Mouse (Mus musculus) Muller cell, postnatal 12 days (primary cell): ENCODE data around the gene Cyba.

ENCODE experiments used
- DNase-seq: peaks from one replicate; pipeline ENCODE4 v3.0.0-alpha.2; 2015; ENCODE audit errors: inconsistent ontology term

The Cyba gene

GRCm38 (mm10) chr8:122451161-122451703, 18.5 kb upstream of the Cyba start:
- DNase-seq, result no peak

- DNase-seq, result peak; percentile 22
Observed at GRCm38 (mm10) chr8:122445203-122445602, 12.5 kb upstream of the Cyba start.

GRCm38 (mm10) chr8:122444058-122444748, 11.5 kb upstream of the Cyba start:
- peak; percentile 93 for DNase-seq

GRCm38 (mm10) chr8:122443262-122444006, 10.7 kb upstream of the Cyba start, which contains the start of gene Mvd:
TSS of gene Mvd (minus strand) at chr8:122443422.
- peak; percentile 99 for DNase-seq

GRCm38 (mm10) chr8:122442781-122443180, 10.1 kb upstream of the Cyba start:
- DNase-seq, result no peak

- no peak for DNase-seq
Observed at GRCm38 (mm10) chr8:122442356-122442755, 9.6 kb upstream of the Cyba start.

GRCm38 (mm10) chr8:122441326-122441725, 8.6 kb upstream of the Cyba start:
- DNase-seq, result no peak

- no peak for DNase-seq
Observed at GRCm38 (mm10) chr8:122439336-122439735, 6.6 kb upstream of the Cyba start.

GRCm38 (mm10) chr8:122437708-122438331, 5.1 kb upstream of the Cyba start:
- DNase-seq, result no peak

- no peak for DNase-seq
Observed at GRCm38 (mm10) chr8:122436586-122437125, 3.9 kb upstream of the Cyba start.

- no peak for DNase-seq
Observed at GRCm38 (mm10) chr8:122436146-122436545, 3.4 kb upstream of the Cyba start.

GRCm38 (mm10) chr8:122435375-122435774, 2.6 kb upstream of the Cyba start:
- DNase-seq, result no peak

- DNase-seq, result no peak
Observed at GRCm38 (mm10) chr8:122433269-122433905, 657 bp upstream of the Cyba start.

- peak; percentile 33 for DNase-seq
Observed at GRCm38 (mm10) chr8:122431694-122432442, 862 bp downstream of the Cyba start.

- no peak for DNase-seq
Observed at GRCm38 (mm10) chr8:122430646-122431045, 2.1 kb downstream of the Cyba start.

GRCm38 (mm10) chr8:122430058-122430636, 2.6 kb downstream of the Cyba start:
- no peak for DNase-seq

GRCm38 (mm10) chr8:122428163-122428562, 4.6 kb downstream of the Cyba start:
- DNase-seq, result no peak

- DNase-seq, result no peak
Observed at GRCm38 (mm10) chr8:122427607-122428006, 5.1 kb downstream of the Cyba start.

GRCm38 (mm10) chr8:122426145-122426544, 6.6 kb downstream of the Cyba start:
- no peak for DNase-seq

GRCm38 (mm10) chr8:122423659-122424058, 9.1 kb downstream of the Cyba start:
- DNase-seq, result peak; percentile 56
